Mouse (Mus musculus): ENCODE measurements at regions not wholly inside any gene's neighbourhood (a gene's known extent, or its start where the extent isn't known, plus 50 kb on each side); places are given as distances from the start of the nearest gene placed in this dataset.
A peak's percentile ranks its signal among the peaks of the same experiment; 100 is the strongest.

- DNase-seq = peak; percentile 55
Measured at GRCm38 (mm10) chr1:128667121-128667762, 75.1 kb upstream of the Cxcr4 start.

- DNase-seq = no peak
Measured at GRCm38 (mm10) chr1:128663207-128663606, 71.1 kb upstream of the Cxcr4 start.

GRCm38 (mm10) chr1:128659857-128660256 lies 67.8 kb upstream of the Cxcr4 start:
- no peak for DNase-seq

- no peak for DNase-seq
Measured at GRCm38 (mm10) chr1:128658802-128659201, 66.7 kb upstream of the Cxcr4 start.

- no peak for DNase-seq
Measured at GRCm38 (mm10) chr1:128654099-128654862, 62.2 kb upstream of the Cxcr4 start.

- DNase-seq = no peak
Measured at GRCm38 (mm10) chr1:128650596-128650995, 58.5 kb upstream of the Cxcr4 start.

GRCm38 (mm10) chr1:128649490-128650178 lies 57.5 kb upstream of the Cxcr4 start:
- no peak for DNase-seq

GRCm38 (mm10) chr1:128643316-128643776 lies 51.3 kb upstream of the Cxcr4 start:
- DNase-seq = no peak

- no peak for DNase-seq
Measured at GRCm38 (mm10) chr1:128642212-128642611, 50.1 kb upstream of the Cxcr4 start.
